In the genomic region with DNA sequence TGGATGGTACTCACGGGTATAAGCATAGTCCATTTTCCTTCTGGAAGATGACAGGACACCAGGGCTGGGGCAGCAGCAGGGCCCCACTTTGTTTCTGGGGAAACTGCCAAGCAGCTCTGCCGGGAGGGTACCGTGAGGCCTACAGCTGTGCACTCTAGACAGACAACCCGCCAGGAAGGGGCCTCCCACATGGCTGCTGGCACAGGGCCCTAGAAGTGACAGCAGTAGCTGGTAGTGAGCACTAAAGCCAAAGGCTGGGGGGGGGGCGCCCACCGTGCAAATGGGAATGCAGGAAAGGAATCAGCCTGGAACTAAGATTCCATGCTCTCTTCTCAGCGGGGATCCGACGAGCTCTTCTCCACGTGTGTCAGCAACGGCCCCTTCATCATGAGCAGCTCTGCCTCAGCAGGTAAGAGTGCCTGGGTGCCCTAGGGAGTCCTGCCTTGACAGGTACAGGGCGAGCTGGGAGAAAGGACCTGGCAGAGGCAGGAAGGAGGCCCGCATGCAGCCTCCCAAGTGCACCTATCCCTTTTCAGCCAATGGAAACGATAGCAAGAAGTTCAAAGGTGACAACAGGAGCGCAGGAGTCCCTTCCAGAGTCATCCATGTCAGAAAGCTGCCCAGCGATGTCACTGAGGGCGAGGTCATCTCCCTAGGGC, we compare ENCODE assay signal across 9 mouse cellular contexts. TPM values are rescaled to one million over a fixed set of nuclear protein-coding genes. Genes with fewer than 3 reads are reported as not detected.
DNase-seq lines count a peak whose midpoint lies in the region; ATAC-seq and TF ChIP-seq lines count a peak whose summit lies in the region.
"Had no signal": no experiment of that assay in that cellular context is flagged by ENCODE, and none has a peak within 500 bp of the region (broad histone marks: within the 10 kb centered on the region; RNA-seq: fewer than 3 reads in every experiment).

No protein-coding gene starts in this region.

- H3K27me3 ChIP-seq in midbrain, embryonic 10.5 days (ENCODE audit: low read depth, poor library complexity, severe bottlenecking) = no peaks in the 10 kb centered on the region
- H3K27me3 ChIP-seq in midbrain, embryonic 11.5 days (ENCODE audit: control insufficient read depth, insufficient read depth, low read length) = no peaks in the 10 kb centered on the region
- H3K27me3 ChIP-seq in embryonic facial prominence, embryonic 10.5 days (replicated peaks; ENCODE audit: low read depth, poor library complexity, severe bottlenecking) = no peaks in the 10 kb centered on the region
- H3K27me3 ChIP-seq in heart, postnatal 0 days (ENCODE audit: control insufficient read depth, insufficient read depth, low read length) = no peaks in the 10 kb centered on the region
- no peaks in the 10 kb centered on the region for H3K27me3 ChIP-seq in liver, embryonic 15.5 days

- WGBS in midbrain, embryonic 10.5 days = 81% methylated on average over 17 of the region's 17 CpGs
- 75% methylated on average over 17 of the region's 17 CpGs for WGBS in midbrain, embryonic 11.5 days
- WGBS in embryonic facial prominence, embryonic 10.5 days = 76% methylated on average over 17 of the region's 17 CpGs
- 19% methylated on average over 16 of the region's 17 CpGs for WGBS in heart, postnatal 0 days
- WGBS in liver, embryonic 15.5 days (ENCODE audit: insufficient replicate concordance) = 61% methylated on average over 17 of the region's 17 CpGs

- H3K27ac ChIP-seq in midbrain, embryonic 10.5 days (replicated peaks) = no peak overlapping the region
- H3K27ac ChIP-seq in midbrain, embryonic 11.5 days (ENCODE audit: low read depth, low read length) = no peak overlapping the region
- no peak overlapping the region for H3K27ac ChIP-seq in embryonic facial prominence, embryonic 10.5 days (replicated peaks)
- peak overlapping the region; percentile 75 for H3K27ac ChIP-seq in heart, postnatal 0 days (ENCODE audit: low read depth)
- H3K27ac ChIP-seq in liver, embryonic 15.5 days (replicated peaks) = no peak overlapping the region

- peaks cover 39% of the 10 kb centered on the region for H3K4me1 ChIP-seq in midbrain, embryonic 10.5 days
- peaks cover 25% of the 10 kb centered on the region for H3K4me1 ChIP-seq in midbrain, embryonic 11.5 days (ENCODE audit: control insufficient read depth, insufficient read depth, low read length)
- H3K4me1 ChIP-seq in embryonic facial prominence, embryonic 10.5 days = peaks cover 41% of the 10 kb centered on the region
- H3K4me1 ChIP-seq in heart, postnatal 0 days (ENCODE audit: control insufficient read depth, insufficient read depth) = peaks cover 43% of the 10 kb centered on the region
- H3K4me1 ChIP-seq in liver, embryonic 15.5 days (replicated peaks) = peaks cover 49% of the 10 kb centered on the region

- no peak for TF ChIP-seq CTCF in heart, postnatal 0 days (IDR thresholded peaks at IDR 0.05; ENCODE audit: low read depth)

- no peak for ATAC-seq in midbrain, embryonic 11.5 days (ENCODE audit: low FRiP score)
- peak; percentile 12; the same call in 1 of the 2 replicates for ATAC-seq in heart, postnatal 0 days (ENCODE audit: insufficient read depth, low read depth)
- ATAC-seq in liver, embryonic 15.5 days (ENCODE audit: insufficient read depth) = no peak

- H3K36me3 ChIP-seq in midbrain, embryonic 10.5 days = peaks cover 79% of the 10 kb centered on the region
- H3K36me3 ChIP-seq in midbrain, embryonic 11.5 days (ENCODE audit: control insufficient read depth, insufficient read depth, low read length) = peaks cover 46% of the 10 kb centered on the region
- H3K36me3 ChIP-seq in embryonic facial prominence, embryonic 10.5 days (replicated peaks) = peaks cover 81% of the 10 kb centered on the region
- H3K36me3 ChIP-seq in heart, postnatal 0 days (replicated peaks; ENCODE audit: control insufficient read depth, insufficient read depth, low read length) = peaks cover 62% of the 10 kb centered on the region
- H3K36me3 ChIP-seq in liver, embryonic 15.5 days (replicated peaks) = peaks cover 74% of the 10 kb centered on the region

- H3K4me2 ChIP-seq in midbrain, embryonic 11.5 days = no peak overlapping the region
- peak overlapping the region; percentile 90 for H3K4me2 ChIP-seq in heart, postnatal 0 days (ENCODE audit: low read depth, low read length)
- peak overlapping the region; percentile 87; the same call in 1 of the 2 replicates for H3K4me2 ChIP-seq in liver, embryonic 15.5 days

- peak overlapping the region; percentile 74; the same call in 1 of the 2 replicates for H3K4me3 ChIP-seq in midbrain, embryonic 10.5 days
- H3K4me3 ChIP-seq in midbrain, embryonic 11.5 days (ENCODE audit: low read depth, low read length) = no peak overlapping the region
- peak overlapping the region; percentile 99 for H3K4me3 ChIP-seq in embryonic facial prominence, embryonic 10.5 days
- peak overlapping the region; percentile 98; the same call in 1 of the 2 replicates for H3K4me3 ChIP-seq in heart, postnatal 0 days (ENCODE audit: low read depth, low read length)
- 0 out of 2 replicates have a peak overlapping the region, but pooled peaks have one; percentile 97 for H3K4me3 ChIP-seq in liver, embryonic 15.5 days (replicated peaks)

- H3K9ac ChIP-seq in midbrain, embryonic 11.5 days (ENCODE audit: low read length) = no peak overlapping the region
- no peak overlapping the region for H3K9ac ChIP-seq in heart, postnatal 0 days (replicated peaks; ENCODE audit: low read depth, low read length)
- no peak overlapping the region for H3K9ac ChIP-seq in liver, embryonic 15.5 days

- DNase-seq in midbrain, embryonic 10.5 days (ENCODE audit: low spot score) = no peak
- DNase-seq in midbrain, embryonic 11.5 days (ENCODE audit: low spot score, missing footprints) = no peak
- no peak for DNase-seq in embryonic facial prominence, embryonic 10.5 days (ENCODE audit: low spot score)
- peak; percentile 81 for DNase-seq in heart, postnatal 0 days (ENCODE audit: low spot score)
- DNase-seq in kidney, postnatal 36 days = peak; percentile 83 to 87
- peak; percentile 81 for DNase-seq in right cerebral cortex, postnatal 14 days
- no peak for DNase-seq in urinary bladder, adult 2 months (ENCODE audit: low spot score)

- H3K9me3 ChIP-seq in midbrain, embryonic 10.5 days (replicated peaks) = no peaks in the 10 kb centered on the region
- no peaks in the 10 kb centered on the region for H3K9me3 ChIP-seq in midbrain, embryonic 11.5 days (ENCODE audit: control insufficient read depth, low read length)
- H3K9me3 ChIP-seq in embryonic facial prominence, embryonic 10.5 days = no peaks in the 10 kb centered on the region
- no peaks in the 10 kb centered on the region for H3K9me3 ChIP-seq in heart, postnatal 0 days (replicated peaks; ENCODE audit: control insufficient read depth, low read length)
- H3K9me3 ChIP-seq in liver, embryonic 15.5 days (replicated peaks) = no peaks in the 10 kb centered on the region

- peak; percentile 54; the same call in 1 of the 2 replicates for TF ChIP-seq EP300 in heart, postnatal 0 days (IDR thresholded peaks at IDR 0.05; ENCODE audit: low read depth)

RNA-seq across cellular contexts. Expression of gene Ptbp1, which starts 4.3 kb away (rescaled TPM):
- 296 and 334 TPM in 2 replicates for polyA plus RNA-seq in midbrain, embryonic 10.5 days (2016; fragmentation: Nextera tagmentation; extraction: Ambion mirVana)
- 147 and 176 TPM in 2 replicates for polyA plus RNA-seq in midbrain, embryonic 11.5 days (2014; fragmentation: Nextera tagmentation; extraction: Ambion mirVana)
- polyA plus RNA-seq in embryonic facial prominence, embryonic 10.5 days (2016; fragmentation: Nextera tagmentation; extraction: Ambion mirVana) = 406 and 416 TPM in 2 replicates
- 186 and 196 TPM in 2 replicates for total RNA-seq in heart, postnatal 0 days (2014; rRNA removed; ENCODE audit: low replicate concordance)
- polyA plus RNA-seq in heart, postnatal 0 days (2015; fragmentation: Nextera tagmentation; extraction: Ambion mirVana) = 39.8 and 40.4 TPM in 2 replicates
- 120 and 133 TPM in 2 replicates for polyA plus RNA-seq in liver, embryonic 15.5 days (2015; fragmentation: Nextera tagmentation; extraction: Ambion mirVana)
- polyA plus RNA-seq in urinary bladder, adult 2 months (2012; rRNA removed) = 140 and 166 TPM in 2 replicates

RNA-seq across cellular contexts. Expression of gene Prtn3, which starts 15.7 kb away (rescaled TPM):
- polyA plus RNA-seq in midbrain, embryonic 10.5 days (2016; fragmentation: Nextera tagmentation; extraction: Ambion mirVana) = 8.0 and 13.5 TPM in 2 replicates
- 11.9 and 12.1 TPM in 2 replicates for polyA plus RNA-seq in midbrain, embryonic 11.5 days (2014; fragmentation: Nextera tagmentation; extraction: Ambion mirVana)
- 9.3 and 12.3 TPM in 2 replicates for polyA plus RNA-seq in embryonic facial prominence, embryonic 10.5 days (2016; fragmentation: Nextera tagmentation; extraction: Ambion mirVana)
- total RNA-seq in heart, postnatal 0 days (2014; rRNA removed; ENCODE audit: low replicate concordance) = not detected in 2 replicates
- 0.70 and 0.74 TPM in 2 replicates for polyA plus RNA-seq in heart, postnatal 0 days (2015; fragmentation: Nextera tagmentation; extraction: Ambion mirVana)
- 112 and 131 TPM in 2 replicates for polyA plus RNA-seq in liver, embryonic 15.5 days (2015; fragmentation: Nextera tagmentation; extraction: Ambion mirVana)
- polyA plus RNA-seq in urinary bladder, adult 2 months (2012; rRNA removed) = 0.62 and 1.0 TPM in 2 replicates

RNA-seq across cellular contexts. Expression of gene Plppr3, which starts 15.9 kb away (rescaled TPM):
- 110 and 169 TPM in 2 replicates for polyA plus RNA-seq in midbrain, embryonic 10.5 days (2016; fragmentation: Nextera tagmentation; extraction: Ambion mirVana)
- polyA plus RNA-seq in midbrain, embryonic 11.5 days (2014; fragmentation: Nextera tagmentation; extraction: Ambion mirVana) = 112 and 117 TPM in 2 replicates
- 123 and 139 TPM in 2 replicates for polyA plus RNA-seq in embryonic facial prominence, embryonic 10.5 days (2016; fragmentation: Nextera tagmentation; extraction: Ambion mirVana)
- 3.2 and 5.9 TPM in 2 replicates for total RNA-seq in heart, postnatal 0 days (2014; rRNA removed; ENCODE audit: low replicate concordance)
- 2.5 and 3.0 TPM in 2 replicates for polyA plus RNA-seq in heart, postnatal 0 days (2015; fragmentation: Nextera tagmentation; extraction: Ambion mirVana)
- polyA plus RNA-seq in liver, embryonic 15.5 days (2015; fragmentation: Nextera tagmentation; extraction: Ambion mirVana) = 5.8 and 6.1 TPM in 2 replicates
- 1.8 TPM in 2 replicates for polyA plus RNA-seq in urinary bladder, adult 2 months (2012; rRNA removed)

RNA-seq across cellular contexts. Expression of gene Elane, which starts 27.5 kb away (rescaled TPM):
- 0.16 and 0.46 TPM in 2 replicates for polyA plus RNA-seq in midbrain, embryonic 10.5 days (2016; fragmentation: Nextera tagmentation; extraction: Ambion mirVana)
- 0.18 TPM in 1 of 2 replicates, not detected in the other for polyA plus RNA-seq in midbrain, embryonic 11.5 days (2014; fragmentation: Nextera tagmentation; extraction: Ambion mirVana)
- polyA plus RNA-seq in embryonic facial prominence, embryonic 10.5 days (2016; fragmentation: Nextera tagmentation; extraction: Ambion mirVana) = 0.20 TPM in 1 of 2 replicates, not detected in the other
- not detected in 2 replicates for total RNA-seq in heart, postnatal 0 days (2014; rRNA removed; ENCODE audit: low replicate concordance)
- polyA plus RNA-seq in heart, postnatal 0 days (2015; fragmentation: Nextera tagmentation; extraction: Ambion mirVana) = not detected in 2 replicates
- polyA plus RNA-seq in liver, embryonic 15.5 days (2015; fragmentation: Nextera tagmentation; extraction: Ambion mirVana) = 211 and 227 TPM in 2 replicates
- polyA plus RNA-seq in urinary bladder, adult 2 months (2012; rRNA removed) = 0.19 TPM in 1 of 2 replicates, not detected in the other
- polyA plus RNA-seq: large intestine, adult 2 months had no signal

RNA-seq across cellular contexts. Expression of gene Cfd, which starts 32.1 kb away (rescaled TPM):
- not detected in 2 replicates for polyA plus RNA-seq in midbrain, embryonic 10.5 days (2016; fragmentation: Nextera tagmentation; extraction: Ambion mirVana)
- not detected in 2 replicates for polyA plus RNA-seq in midbrain, embryonic 11.5 days (2014; fragmentation: Nextera tagmentation; extraction: Ambion mirVana)
- polyA plus RNA-seq in embryonic facial prominence, embryonic 10.5 days (2016; fragmentation: Nextera tagmentation; extraction: Ambion mirVana) = not detected in 2 replicates
- 0.19 TPM in 1 of 2 replicates, not detected in the other for total RNA-seq in heart, postnatal 0 days (2014; rRNA removed; ENCODE audit: low replicate concordance)
- 0.22 TPM in 1 of 2 replicates, not detected in the other for polyA plus RNA-seq in heart, postnatal 0 days (2015; fragmentation: Nextera tagmentation; extraction: Ambion mirVana)
- not detected in 2 replicates for polyA plus RNA-seq in liver, embryonic 15.5 days (2015; fragmentation: Nextera tagmentation; extraction: Ambion mirVana)
- polyA plus RNA-seq in urinary bladder, adult 2 months (2012; rRNA removed) = 564 and 1,194 TPM in 2 replicates

Comparison
In these comparisons a context has a peak if more than half of its experiments do, and no peak if none do; other contexts are left out.
1. DNase-seq: peak in heart, postnatal 0 days (single experiment), kidney, postnatal 36 days (2 of 2) and right cerebral cortex, postnatal 14 days (single experiment); none in midbrain, embryonic 10.5 days (single experiment), midbrain, embryonic 11.5 days (single experiment), embryonic facial prominence, embryonic 10.5 days (single experiment) and urinary bladder, adult 2 months (single experiment).
2. RNA of gene Plppr3, which starts 15.9 kb away (polyA plus RNA-seq): 123 to 139 TPM in embryonic facial prominence, embryonic 10.5 days, 112 to 117 TPM in midbrain, embryonic 11.5 days and 110 to 169 TPM in midbrain, embryonic 10.5 days; 5.8 to 6.1 TPM in liver, embryonic 15.5 days, 2.5 to 3.0 TPM in heart, postnatal 0 days and 1.8 TPM in urinary bladder, adult 2 months; every median in the first group is over 10 times any median in the second.